Mouse (Mus musculus) urinary bladder, postnatal 25 days (tissue): ENCODE data around the gene Stk4.
A peak's percentile ranks its signal among the peaks of the same experiment; 100 is the strongest.

ENCODE experiments used
- DNase-seq: peaks from one replicate; pipeline ENCODE4 v3.0.0; 2022; ENCODE audit warnings: low spot score

Stk4 gene

DNA sequence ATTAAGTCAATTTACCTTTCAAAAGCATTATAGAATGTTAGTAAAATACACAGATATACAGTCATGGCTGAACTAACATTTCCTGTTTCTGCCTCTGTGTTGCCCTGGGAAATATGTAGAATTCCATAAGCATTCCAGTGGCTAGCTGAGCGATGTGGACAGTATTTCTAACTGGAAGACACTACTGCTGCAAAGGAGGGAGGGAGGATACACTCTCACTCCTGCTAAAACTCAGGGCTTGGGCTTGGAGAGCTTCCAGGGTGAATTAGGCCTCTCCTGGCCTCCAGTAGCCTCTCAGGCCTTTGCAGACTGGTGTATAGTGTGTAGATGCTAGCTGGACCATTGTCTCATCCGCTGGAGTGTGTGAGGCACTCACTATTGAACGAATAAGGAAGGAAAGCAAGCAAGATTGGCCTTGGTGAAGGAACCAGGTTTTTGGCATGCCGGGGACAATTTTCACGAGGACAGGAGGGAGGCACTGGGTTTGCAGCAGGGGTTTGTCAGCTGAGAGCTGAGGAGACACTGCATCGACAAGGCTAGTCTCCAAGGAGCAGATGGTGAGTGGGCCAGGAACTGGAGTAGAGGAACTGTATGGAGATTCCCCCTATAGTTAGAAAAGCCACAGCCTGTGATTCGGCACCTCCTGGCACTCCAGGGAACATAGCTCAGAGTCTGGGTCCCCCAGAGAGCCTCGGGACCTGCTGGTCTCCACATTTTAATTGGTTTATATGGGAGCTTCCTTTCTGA lies 104.7 kb downstream of the Stk4 start:
- no peak for DNase-seq

- DNase-seq: no peak
Measured at GRCm38 (mm10) chr2:164175850-164176249, 105.7 kb downstream of the Stk4 start.

- no peak for DNase-seq
Measured at GRCm38 (mm10) chr2:164177831-164178230, 107.7 kb downstream of the Stk4 start.

DNA sequence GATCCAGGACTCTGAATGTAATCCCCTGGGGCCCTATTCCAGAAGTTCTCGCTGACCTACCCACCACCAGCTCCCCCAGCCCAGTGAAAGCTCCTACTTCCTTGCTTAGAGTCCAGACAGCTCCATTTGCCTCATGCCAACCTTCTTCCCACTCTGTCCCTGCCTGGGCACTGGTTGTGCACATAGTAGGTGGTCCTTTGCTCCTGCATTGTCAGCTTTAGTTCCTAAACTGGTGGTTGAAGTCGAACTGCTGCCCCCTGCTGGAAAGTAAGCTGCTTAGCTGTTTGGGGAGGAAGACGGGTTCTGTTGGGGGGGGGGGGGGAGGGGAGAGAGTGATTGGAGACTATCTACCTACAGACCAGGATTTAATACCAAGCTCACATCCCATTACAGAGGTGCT lies 110.0 kb downstream of the Stk4 start:
- peak; percentile 9 for DNase-seq

DNA sequence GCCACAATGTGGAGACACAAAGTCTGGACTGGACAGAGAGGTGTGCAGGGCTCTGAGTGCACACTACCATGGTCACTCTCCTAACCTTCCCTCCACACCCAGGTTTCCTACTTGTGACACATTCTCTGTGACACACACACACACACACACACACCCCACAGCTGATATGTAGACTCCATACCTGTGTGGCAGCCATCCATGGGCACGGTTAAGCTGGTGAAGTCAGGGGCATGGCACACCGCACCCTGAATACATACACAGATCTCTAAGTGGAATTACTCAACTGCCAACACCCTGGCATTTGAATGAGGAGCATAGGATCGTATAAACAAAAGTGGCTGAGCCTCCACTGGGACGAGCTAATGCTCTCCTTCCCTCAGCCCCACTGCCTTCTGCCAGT lies 110.6 kb downstream of the Stk4 start:
- no peak for DNase-seq

- no peak for DNase-seq
Measured at GRCm38 (mm10) chr2:164182692-164183255, 112.7 kb downstream of the Stk4 start, which contains the start of gene Wfdc5. Gene Wfdc5 (minus strand): TSS chr2:164182742.

DNA sequence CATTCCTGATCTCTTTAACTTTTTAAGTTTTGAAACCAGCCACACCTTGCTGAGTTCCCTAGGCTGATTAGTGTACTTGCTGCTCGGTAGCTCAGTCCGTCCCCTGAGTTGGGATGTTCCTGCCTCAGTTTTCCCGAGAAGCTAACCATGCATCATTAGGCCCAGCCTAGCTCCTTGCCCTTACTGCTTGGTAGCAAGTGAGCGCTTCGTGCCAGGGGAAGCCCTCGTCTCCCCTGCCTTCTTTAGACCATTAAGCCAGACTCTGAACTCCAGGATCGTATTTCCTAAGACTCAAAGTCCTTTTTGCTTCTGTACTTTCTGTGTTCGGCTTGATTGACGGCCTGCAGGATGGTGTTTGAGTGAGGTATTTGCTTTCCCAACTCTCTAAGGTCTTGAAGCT lies 113.2 kb downstream of the Stk4 start:
- DNase-seq: no peak

GRCm38 (mm10) chr2:164184145-164184719 lies 114.1 kb downstream of the Stk4 start:
- DNase-seq: no peak

DNA sequence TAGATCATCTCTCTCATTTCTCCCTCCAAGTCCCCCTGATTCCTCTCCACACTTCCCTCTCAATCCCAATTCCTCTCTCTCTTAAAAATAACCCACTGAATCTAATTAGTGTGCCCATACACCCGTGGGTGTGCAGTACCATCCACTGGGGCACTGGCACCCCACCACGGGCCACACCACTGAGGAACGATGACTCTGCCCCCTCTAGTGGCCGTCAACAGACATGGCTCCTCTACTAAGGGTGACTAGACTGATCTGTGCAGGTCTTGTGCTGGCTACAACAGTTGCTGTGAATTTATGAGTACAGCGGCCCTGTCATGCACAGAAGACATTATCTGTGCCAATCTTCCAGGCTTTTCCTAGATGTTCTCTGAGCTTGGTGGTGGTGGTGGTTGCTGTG lies 118.6 kb downstream of the Stk4 start:
- DNase-seq: no peak

DNA sequence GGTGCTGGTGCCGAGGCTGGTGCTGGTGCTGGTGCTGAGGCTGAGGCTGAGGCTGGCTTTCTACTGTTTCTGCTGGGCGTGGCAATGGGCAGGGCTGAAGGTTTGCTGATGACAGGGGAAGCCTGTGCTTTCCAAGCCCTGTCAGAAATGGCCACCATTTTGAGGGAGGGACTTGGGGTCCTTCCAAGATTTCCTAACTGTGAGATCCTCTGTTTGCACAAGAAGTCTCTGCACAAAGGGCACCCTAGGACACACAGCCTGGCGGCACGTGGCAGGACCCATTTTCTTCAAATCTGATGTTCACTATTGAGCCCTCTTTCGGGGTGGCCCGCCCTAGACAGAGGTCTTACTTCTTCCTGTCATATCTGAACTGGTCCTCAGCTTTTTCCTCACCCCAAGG lies 120.5 kb downstream of the Stk4 start, which contains the start of gene Wfdc12:
Wfdc12 (minus strand) TSS at position 33 of the 400 bp plus-strand sequence.
- no peak for DNase-seq

DNA sequence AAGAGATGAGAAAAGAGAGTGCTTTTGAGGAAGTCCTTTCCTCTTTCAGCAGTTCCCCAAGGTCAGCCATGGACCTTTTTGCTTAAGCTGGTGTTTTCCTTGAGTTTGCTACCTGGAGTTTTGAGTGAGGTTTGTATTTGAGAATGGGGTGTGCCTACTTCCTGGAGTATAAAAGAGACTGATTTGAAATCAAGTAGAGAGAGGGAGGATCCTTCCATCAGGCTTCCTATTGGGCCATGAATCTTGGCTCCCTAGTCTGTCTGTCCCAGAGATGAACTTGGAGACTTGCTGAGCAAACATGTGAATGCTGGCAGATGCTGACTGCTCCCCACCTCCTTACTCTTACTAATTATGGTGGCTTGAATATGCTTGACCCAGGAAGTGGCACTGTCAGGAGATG lies 122.2 kb downstream of the Stk4 start:
- no peak for DNase-seq

DNA sequence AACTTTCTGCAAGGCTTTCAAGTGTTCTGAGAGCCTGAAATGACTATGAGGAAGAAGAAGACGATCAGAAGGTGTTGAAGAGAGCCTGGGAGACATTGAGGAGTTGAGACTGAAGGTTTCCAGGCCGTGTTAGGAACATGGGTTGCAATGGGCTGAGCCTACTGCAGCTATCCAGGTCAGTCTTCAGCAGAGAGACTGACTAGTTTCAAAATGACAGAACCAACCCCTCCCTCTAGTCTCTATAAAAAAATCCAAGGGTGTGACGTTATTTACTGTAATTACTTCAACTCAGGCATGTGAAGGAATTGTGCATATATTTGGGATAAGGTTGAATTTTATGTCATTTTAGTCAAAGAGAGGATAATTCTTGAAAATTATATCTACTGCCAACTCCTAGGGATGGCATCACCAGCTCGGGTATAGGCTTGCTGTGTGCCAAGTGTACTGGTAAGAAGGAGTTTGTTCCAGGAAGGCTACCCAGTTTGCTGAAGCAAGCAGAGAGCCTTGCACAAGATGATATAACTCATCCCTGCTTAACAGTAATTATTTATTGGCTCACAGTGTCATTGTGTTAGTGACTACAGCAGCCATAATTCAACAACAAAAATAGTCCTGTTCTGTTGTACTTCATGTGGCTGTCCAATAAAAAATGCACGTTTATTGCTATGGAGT lies 125.0 kb downstream of the Stk4 start:
- no peak for DNase-seq

DNA sequence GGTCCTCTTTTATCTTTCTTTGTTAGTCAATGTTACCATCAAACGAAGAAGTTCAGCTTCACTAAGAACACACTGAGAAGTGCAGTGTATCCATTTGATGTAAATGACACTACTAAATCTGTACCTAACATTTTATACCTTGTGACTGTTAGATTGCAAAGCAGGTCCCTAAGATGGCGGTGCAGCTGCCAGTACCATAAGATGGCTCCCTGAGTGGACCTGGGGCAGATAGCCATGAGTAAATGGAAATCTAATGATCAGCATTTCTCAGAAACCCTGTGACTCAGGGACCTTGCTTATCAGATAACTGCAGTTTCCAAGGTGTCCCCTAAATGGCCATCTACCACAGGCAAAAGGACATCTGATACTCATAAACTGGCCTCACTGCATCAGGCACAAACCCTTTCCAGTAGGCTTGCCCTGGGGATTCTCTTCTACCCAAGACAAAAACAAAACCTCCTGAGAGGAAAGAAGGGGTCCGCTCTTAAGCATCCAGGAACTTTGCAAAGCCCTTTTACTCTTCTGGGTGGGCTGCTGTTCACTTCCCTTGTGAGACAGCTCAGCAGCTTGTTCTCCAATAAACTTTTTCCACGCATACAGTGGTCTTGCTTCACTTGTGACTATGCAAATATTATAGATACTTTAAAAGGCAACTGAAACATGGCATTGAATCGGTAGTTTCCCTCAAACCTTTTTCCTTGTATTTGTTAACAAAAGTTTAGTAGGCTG lies 126.0 kb downstream of the Stk4 start:
- no peak for DNase-seq

DNA sequence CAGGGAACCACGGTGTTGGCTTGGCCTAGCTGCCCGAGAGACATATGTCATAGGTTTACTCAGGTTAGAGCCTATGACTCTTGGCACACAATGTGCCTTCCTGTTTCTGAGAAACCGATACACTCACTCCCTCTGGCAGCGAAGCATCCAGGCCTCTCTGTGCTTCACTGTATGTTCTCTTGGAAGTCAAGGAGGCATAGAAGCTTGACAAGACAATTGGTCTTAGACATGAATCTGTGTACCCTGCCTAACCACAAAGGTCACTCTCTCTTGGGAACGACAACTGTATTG lies 126.5 kb downstream of the Stk4 start:
- DNase-seq: no peak

DNA sequence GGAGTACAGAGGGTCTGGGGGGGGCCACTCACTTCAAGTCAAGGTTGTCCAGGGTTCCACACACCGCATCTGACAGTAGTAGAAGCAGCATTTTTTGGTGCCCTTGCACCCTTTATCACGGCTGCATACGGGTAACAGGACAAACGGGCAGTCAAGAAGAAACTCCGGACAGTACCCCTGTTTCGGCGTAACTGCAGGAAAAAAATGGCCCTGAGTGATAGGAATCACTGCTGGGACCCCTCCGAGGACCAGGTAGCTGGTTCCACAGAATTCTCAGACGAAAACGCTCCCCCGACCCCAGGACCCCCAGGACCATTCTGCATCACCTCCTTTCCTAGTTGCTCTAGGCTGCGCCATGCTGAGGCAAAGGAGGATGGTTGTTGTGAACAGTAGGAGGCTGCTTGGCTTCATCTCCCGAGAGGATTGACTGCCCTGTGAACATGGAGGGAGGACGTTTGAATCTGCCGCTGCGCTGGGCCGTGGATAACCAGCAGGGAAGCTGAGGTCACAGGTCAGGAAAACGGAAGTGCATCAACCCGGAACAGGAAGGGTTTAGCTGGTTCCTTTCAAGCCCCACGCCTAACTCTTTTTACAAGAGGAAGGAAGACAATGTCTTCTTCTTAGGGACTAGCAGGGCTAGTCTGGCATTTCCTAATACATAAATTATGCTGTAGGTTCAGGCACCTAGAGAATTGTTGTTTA lies 129.7 kb downstream of the Stk4 start, which contains the start of gene Wfdc15a:
Wfdc15a (minus strand) TSS at position 505 of the 702 bp plus-strand sequence.
- DNase-seq: no peak
